Mouse (Mus musculus): ENCODE data around the gene Gm49378. TPM values are rescaled to one million over a fixed set of nuclear protein-coding genes. Genes with fewer than 3 reads are reported as not detected.

Gene Gm49378
- 1 to 10 TPM; 3.2 to 5.5 TPM for total RNA-seq (2021)

- DNase-seq (ENCODE audit: extremely low spot score in 1 of 2, low spot score in 2 of 2), result no peak
- intact Hi-C loops (cut with DNase I), result no loop called here
Observed at GRCm38 (mm10) chr14:55637795-55638194, at the start of gene Gm49378. TSS of gene Gm49378 (minus strand) at chr14:55637895.

DNA sequence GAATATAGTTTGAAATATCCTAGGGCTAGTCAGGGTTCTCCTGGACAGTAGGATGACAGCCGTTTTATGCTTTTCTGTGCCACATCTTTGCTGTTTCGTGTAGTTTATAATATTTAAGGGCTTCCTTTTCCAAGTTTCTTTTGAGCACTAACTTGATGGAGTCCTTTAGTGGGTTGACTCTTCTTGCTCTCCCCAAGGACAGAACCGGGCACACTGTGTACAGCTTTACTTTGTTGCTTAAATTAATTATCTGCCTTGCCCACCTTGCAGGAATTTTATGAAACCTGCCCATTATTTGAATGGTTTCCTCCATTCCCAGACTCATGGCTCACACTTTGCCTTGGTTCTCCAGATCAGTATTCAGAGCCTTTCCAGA is 44.4 kb upstream of the Gm49378 start:
- DNase-seq (ENCODE audit: extremely low spot score in 1 of 2, low spot score in 2 of 2), result no peak
- intact Hi-C loops (cut with DNase I), result loop anchor here (10.0 kb wide), 1 partner anchor 233 kb away; no protein-coding TSS in a partner anchor

- DNase-seq (ENCODE audit: extremely low spot score in 1 of 2, low spot score in 2 of 2), result peak; percentile 96
- intact Hi-C loops (cut with DNase I), result loop anchor here (10.0 kb wide), 1 partner anchor 233 kb away; no protein-coding TSS in a partner anchor
Observed at GRCm38 (mm10) chr14:55681160-55682117, 43.7 kb upstream of the Gm49378 start, which contains the start of gene Tinf2. TSS of gene Tinf2 (minus strand) at chr14:55681820.

DNA sequence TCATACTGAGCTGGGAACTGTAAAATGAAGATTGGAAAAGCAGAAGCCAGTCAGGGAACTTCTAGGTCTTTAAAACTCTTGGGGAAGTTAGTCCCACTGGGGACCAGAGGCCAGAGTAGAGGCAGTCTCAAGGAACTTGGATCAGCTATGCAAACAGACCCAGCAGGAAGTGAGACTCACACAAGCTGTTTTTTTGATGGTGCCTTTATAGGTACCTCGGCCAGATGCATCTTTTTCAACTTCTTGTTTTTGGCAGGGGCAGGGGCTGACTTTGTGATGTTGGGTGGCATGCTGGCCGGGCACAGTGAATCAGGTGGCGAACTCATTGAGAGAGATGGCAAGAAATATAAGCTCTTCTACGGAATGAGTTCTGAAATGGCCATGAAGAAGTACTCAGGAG is 39.9 kb upstream of the Gm49378 start:
- DNase-seq (ENCODE audit: extremely low spot score in 1 of 2, low spot score in 2 of 2), result no peak
- intact Hi-C loops (cut with DNase I), result no loop called here

- DNase-seq (ENCODE audit: extremely low spot score in 1 of 2, low spot score in 2 of 2), result no peak
- intact Hi-C loops (cut with DNase I), result no loop called here
Observed at GRCm38 (mm10) chr14:55672741-55673060, 35.0 kb upstream of the Gm49378 start.

GRCm38 (mm10) chr14:55671833-55672740 is 34.4 kb upstream of the Gm49378 start, which contains the start of the genes Gmpr2 and Nedd8:
TSS of gene Gmpr2 (plus strand) at chr14:55671941.
TSS of gene Nedd8 (minus strand) at chr14:55672124.
- DNase-seq (ENCODE audit: extremely low spot score in 1 of 2, low spot score in 2 of 2), result peak; percentile 91 to 95
- intact Hi-C loops (cut with DNase I), result no loop called here

- no peak for DNase-seq (ENCODE audit: extremely low spot score in 1 of 2, low spot score in 2 of 2)
- intact Hi-C loops (cut with DNase I), result no loop called here
Observed at GRCm38 (mm10) chr14:55671486-55671832, 33.8 kb upstream of the Gm49378 start.

DNA sequence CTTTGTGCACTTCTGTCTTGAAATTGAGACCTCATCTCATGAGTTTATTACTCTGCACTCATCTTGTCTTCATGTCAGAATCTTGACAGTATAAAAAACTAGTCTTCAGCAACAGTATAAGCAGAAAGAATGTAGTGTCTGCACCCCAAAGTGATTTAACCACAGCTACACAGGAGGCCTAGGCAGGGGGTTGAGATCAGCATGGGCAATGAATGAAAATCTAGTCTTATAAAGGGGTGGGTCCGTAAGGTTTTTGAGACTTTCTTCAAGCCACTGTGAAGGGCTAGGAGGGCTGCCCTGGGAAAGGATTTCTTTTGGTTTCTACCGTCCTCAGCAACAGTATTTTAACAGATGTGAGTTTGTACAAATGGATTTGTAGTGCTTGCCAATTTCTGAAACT is 22.9 kb upstream of the Gm49378 start:
- intact Hi-C loops (cut with DNase I), result no loop called here
- no peak for DNase-seq (ENCODE audit: extremely low spot score in 1 of 2, low spot score in 2 of 2)

DNA sequence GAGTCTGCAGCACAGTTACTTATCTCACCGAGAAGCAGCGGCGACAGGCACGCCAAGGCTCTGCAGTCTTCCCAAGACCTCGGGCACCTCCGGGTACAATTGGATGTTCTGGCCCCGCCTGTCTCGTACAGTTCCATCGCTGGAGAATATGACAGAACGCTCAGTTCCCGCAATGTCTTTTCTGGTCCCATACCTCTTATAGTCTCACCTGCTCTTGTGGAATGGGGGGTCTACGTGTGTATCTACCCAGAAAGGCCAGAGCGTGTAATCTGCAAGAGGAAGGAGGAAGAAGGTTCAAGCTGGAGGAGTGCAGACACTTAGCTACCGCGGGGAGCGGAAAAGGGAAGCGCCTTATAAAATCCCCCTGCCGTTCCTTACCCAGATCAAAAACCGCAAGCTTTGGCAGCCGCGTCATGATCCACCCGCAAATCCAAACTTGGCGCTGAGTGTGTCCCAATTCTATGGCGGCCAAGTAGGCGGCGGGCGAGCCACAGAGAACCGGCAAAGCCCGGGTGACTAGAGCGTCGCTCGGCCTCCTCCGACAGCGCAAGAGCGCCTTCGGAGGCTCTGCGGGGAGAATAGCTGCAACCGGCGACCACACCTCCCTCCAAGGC is 22.4 kb upstream of the Gm49378 start, which contains the start of gene Mdp1:
Gene Mdp1 (minus strand): TSS at position 549 of the 614 bp plus-strand sequence.
- intact Hi-C loops (cut with DNase I), result no loop called here
- DNase-seq (ENCODE audit: extremely low spot score in 1 of 2, low spot score in 2 of 2), result peak; percentile 75 to 88

GRCm38 (mm10) chr14:55658011-55658410 is 20.3 kb upstream of the Gm49378 start:
- intact Hi-C loops (cut with DNase I), result no loop called here
- DNase-seq (ENCODE audit: extremely low spot score in 1 of 2, low spot score in 2 of 2), result no peak

DNA sequence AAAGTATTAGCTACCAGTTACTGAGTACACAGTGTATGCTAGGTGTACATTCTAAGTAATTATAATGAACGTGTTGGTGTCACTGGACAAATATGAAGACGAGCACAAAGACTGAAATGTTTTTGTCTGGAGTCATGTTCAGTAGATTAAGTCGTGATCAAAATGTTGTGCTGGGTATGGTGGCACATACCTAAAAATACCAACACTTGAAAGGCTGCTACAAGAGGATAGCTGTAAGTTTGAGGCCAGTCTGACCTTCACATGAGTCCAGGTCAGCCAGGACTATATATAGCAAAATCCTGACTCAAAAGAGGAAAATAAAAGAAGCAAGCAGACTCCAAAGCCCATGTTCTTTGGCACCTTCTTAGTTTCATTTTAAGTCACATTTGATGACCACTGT is 19.2 kb upstream of the Gm49378 start:
- intact Hi-C loops (cut with DNase I), result no loop called here
- no peak for DNase-seq (ENCODE audit: extremely low spot score in 1 of 2, low spot score in 2 of 2)

- no peak for DNase-seq (ENCODE audit: extremely low spot score in 1 of 2, low spot score in 2 of 2)
- intact Hi-C loops (cut with DNase I), result no loop called here
Observed at GRCm38 (mm10) chr14:55651528-55651927, 13.8 kb upstream of the Gm49378 start.

- no peak for DNase-seq (ENCODE audit: extremely low spot score in 1 of 2, low spot score in 2 of 2)
- intact Hi-C loops (cut with DNase I), result no loop called here
Observed at GRCm38 (mm10) chr14:55649884-55650283, 12.2 kb upstream of the Gm49378 start, which contains the start of gene Tssk4. TSS of gene Tssk4 (plus strand) at chr14:55650184.

DNA sequence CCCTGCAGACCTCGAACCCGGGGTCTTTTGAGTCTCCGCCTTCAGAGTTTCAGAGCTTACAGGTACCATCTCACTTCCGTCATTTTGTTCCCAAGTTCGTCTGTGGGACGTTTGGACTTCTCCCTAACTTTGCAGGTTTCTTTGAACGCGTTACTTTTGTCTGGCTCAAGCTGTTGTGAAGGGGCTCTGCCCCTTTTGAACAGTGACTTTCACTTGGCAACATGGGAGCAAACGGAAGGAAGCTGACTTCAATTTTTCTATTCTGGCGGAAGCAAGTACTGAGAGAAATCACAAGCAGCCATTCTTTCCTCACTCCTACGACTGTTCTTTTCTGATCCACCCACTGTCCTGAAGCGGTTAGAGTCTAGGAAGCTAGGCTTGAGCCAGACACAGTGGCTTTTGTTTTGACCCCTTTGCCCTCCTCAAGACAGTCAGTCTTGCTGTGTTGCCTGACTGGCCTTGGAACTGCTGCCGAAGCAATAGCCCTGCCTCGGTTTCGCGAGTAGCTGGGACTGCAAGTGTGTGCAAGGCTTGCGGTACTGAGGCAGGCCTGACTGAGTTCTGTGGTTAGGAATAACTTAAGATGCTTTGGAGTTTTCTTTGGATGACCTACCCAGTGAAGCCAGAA is 6.7 kb upstream of the Gm49378 start:
- DNase-seq (ENCODE audit: extremely low spot score in 1 of 2, low spot score in 2 of 2), result no peak
- intact Hi-C loops (cut with DNase I), result no loop called here

- intact Hi-C loops (cut with DNase I), result no loop called here
- DNase-seq (ENCODE audit: extremely low spot score in 1 of 2, low spot score in 2 of 2), result peak; percentile 66 to 85
Observed at GRCm38 (mm10) chr14:55643060-55643907, 5.6 kb upstream of the Gm49378 start, which contains the start of gene Tm9sf1. TSS of gene Tm9sf1 (minus strand) at chr14:55643806.

- intact Hi-C loops (cut with DNase I), result no loop called here
- no peak for DNase-seq (ENCODE audit: extremely low spot score in 1 of 2, low spot score in 2 of 2)
Observed at GRCm38 (mm10) chr14:55642679-55643059, 5.0 kb upstream of the Gm49378 start.

DNA sequence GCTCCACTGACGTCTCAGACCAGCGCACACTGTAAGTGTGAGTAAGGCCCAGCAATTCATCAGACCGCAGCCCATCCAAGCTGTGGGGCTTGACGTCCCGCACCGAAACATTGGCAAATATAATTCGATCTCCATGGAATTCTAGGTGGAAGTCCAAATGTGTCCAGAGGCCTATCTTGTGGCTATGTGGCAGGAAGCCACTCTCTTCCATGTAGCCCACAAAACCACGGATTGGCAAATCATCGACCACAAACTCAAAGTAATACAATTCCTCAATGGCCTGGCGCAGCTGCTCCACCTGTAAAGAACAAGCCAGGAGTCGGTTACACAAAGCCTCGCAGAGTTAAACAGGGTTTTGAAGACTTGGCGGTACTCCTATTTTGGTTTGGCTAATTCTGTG is 3.6 kb upstream of the Gm49378 start:
- no peak for DNase-seq (ENCODE audit: extremely low spot score in 1 of 2, low spot score in 2 of 2)
- intact Hi-C loops (cut with DNase I), result no loop called here

DNA sequence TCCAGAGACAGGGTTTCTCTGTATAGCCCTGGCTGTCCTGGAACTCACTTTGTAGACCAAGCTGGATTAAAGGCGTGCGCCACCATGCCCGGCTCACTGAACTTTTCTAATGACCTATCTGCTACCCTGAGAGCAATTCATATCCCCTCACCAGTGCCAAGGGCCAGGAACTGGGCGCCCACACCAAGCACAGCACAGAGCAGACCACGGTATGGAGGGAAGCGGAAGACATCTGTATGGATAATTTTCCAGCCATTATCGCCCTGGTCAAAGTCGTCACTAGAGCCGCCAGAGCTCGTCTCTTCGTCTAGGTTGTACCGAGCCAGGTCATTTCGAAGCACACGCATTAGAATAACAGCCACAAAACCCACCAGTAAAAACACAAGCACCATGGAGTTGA is 3.1 kb upstream of the Gm49378 start:
- DNase-seq (ENCODE audit: extremely low spot score in 1 of 2, low spot score in 2 of 2), result no peak
- intact Hi-C loops (cut with DNase I), result no loop called here
